Mouse (Mus musculus): Measurements from ENCODE around the gene Bak1. TPM values are rescaled to one million over a fixed set of nuclear protein-coding genes. Genes with fewer than 3 reads are reported as not detected.

Bak1 gene
- polyA plus RNA-seq (2017; shearing (Covaris generic)) = 1 to 10 TPM; 4.7 to 5.4 TPM

GRCm38 (mm10) chr17:27028909-27029308 is at the start of gene Bak1:
TSS of gene Bak1 (minus strand) at chr17:27029009.

GRCm38 (mm10) chr17:27056812-27057516 is 28.2 kb upstream of the Bak1 start, which contains the start of gene Itpr3:
TSS of gene Itpr3 (plus strand) at chr17:27057304.

GRCm38 (mm10) chr17:26972703-26973574 is 55.9 kb downstream of the Bak1 start, which contains the start of gene Zbtb9:
TSS of gene Zbtb9 (plus strand) at chr17:26973167.

Other genes starting within 250 kb of the Bak1 start
- 10 to 100 TPM; 29.3 to 35.4 TPM for gene Bnip1, start 247.9 kb downstream of the Bak1 start, polyA plus RNA-seq (2017; shearing (Covaris generic))
- gene Nkx2-5, start 184.0 kb downstream of the Bak1 start, polyA plus RNA-seq (2017; shearing (Covaris generic)) = not detected
- 1 to 10 TPM; 2.2 TPM for gene Kifc5b, start 111.9 kb downstream of the Bak1 start, polyA plus RNA-seq (2017; shearing (Covaris generic))
- 10 to 100 TPM; 78.1 to 79.1 TPM for gene Phf1, start 96.0 kb downstream of the Bak1 start, polyA plus RNA-seq (2017; shearing (Covaris generic))
- gene Cuta, start 89.4 kb downstream of the Bak1 start, polyA plus RNA-seq (2017; shearing (Covaris generic)) = 100 to 1,000 TPM; 159 to 171 TPM
- gene Syngap1, start 87.8 kb downstream of the Bak1 start, polyA plus RNA-seq (2017; shearing (Covaris generic)) = under 1 TPM; 0.06 to 0.20 TPM
- 10 to 100 TPM; 29.4 to 30.1 TPM for gene Zbtb9, start 55.8 kb downstream of the Bak1 start, polyA plus RNA-seq (2017; shearing (Covaris generic))
- gene Itpr3, start 28.3 kb upstream of the Bak1 start, polyA plus RNA-seq (2017; shearing (Covaris generic)) = 10 to 100 TPM in 1 of 2 experiments, 1 to 10 TPM in 1; 9.2 to 17.0 TPM
- 100 to 1,000 TPM; 103 to 113 TPM for gene Uqcc2, start 104.9 kb upstream of the Bak1 start, polyA plus RNA-seq (2017; shearing (Covaris generic))
- under 1 TPM in 1 of 2 experiments, not detected in 1; 0.15 TPM for gene Ip6k3, start 138.8 kb upstream of the Bak1 start, polyA plus RNA-seq (2017; shearing (Covaris generic))
- 10 to 100 TPM; 61.9 to 69.7 TPM for gene Lemd2, start 175.5 kb upstream of the Bak1 start, polyA plus RNA-seq (2017; shearing (Covaris generic))

Measured in activated CD4-positive, CD25-positive, alpha-beta regulatory T cell (primary cell).